Mouse (Mus musculus) liver, embryonic 13.5 days (tissue): ENCODE results near the gene H2afx. TPM values are rescaled to one million over a fixed set of nuclear protein-coding genes. Genes with fewer than 3 reads are reported as not detected.
"Not testable (repeated sequence)": the region's sequence is repeated elsewhere in the genome, so short reads cannot be mapped to it uniquely, and the experiment has no call there.

Source experiments
- ATAC-seq: fragments of 200-750 bp; cut with Nextera tagmentation; 2 replicates; pipeline ENCODE4 v1.8.0; 2017; ENCODE audit warnings: low read depth, mild to moderate bottlenecking, moderate number of reproducible peaks, moderate library complexity
- DNase-seq: peaks from one replicate; pipeline ENCODE4 v3.0.0; 2022
- H3K27ac ChIP-seq: fragments of 300-500 bp; sonication (generic); 2 replicates; pipeline ENCODE4 v1.5.1; 2015; ENCODE audit warnings: moderate library complexity, mild to moderate bottlenecking, inconsistent platforms
- H3K27me3 ChIP-seq: fragments of 300-500 bp; sonication (generic); 2 replicates; pipeline ENCODE4 v1.6.1; 2015; ENCODE audit warnings: mild to moderate bottlenecking, inconsistent platforms
- H3K36me3 ChIP-seq: fragments of 300-500 bp; sonication (generic); 2 replicates; pipeline ENCODE4 v1.6.1; 2015; ENCODE audit warnings: mild to moderate bottlenecking, inconsistent platforms
- H3K4me1 ChIP-seq: fragments of 300-500 bp; sonication (generic); replicated peaks from 2 replicates; pipeline ENCODE4 v1.6.1; 2015; ENCODE audit warnings: inconsistent platforms
- H3K4me2 ChIP-seq: fragments of 300-500 bp; sonication (generic); 2 replicates; pipeline ENCODE4 v1.6.1; 2015; ENCODE audit warnings: inconsistent platforms, mild to moderate bottlenecking, moderate library complexity
- H3K4me3 ChIP-seq: fragments of 300-500 bp; sonication (generic); replicated peaks from 2 replicates; pipeline ENCODE4 v1.5.1; 2015; ENCODE audit warnings: mild to moderate bottlenecking, inconsistent platforms
- H3K9ac ChIP-seq: fragments of 300-500 bp; sonication (generic); 2 replicates; pipeline ENCODE4 v1.6.1; 2015; ENCODE audit warnings: mild to moderate bottlenecking, inconsistent platforms
- H3K9me3 ChIP-seq: fragments of 300-500 bp; sonication (generic); replicated peaks from 2 replicates; pipeline ENCODE4 v1.6.1; 2016; ENCODE audit warnings: inconsistent platforms
- WGBS: fragments of 180-500 bp; shearing (Covaris S2); methylation state at CpG from one replicate; pipeline ENCODE4 v1.1.7; 2015; ENCODE audit not compliant: insufficient replicate concordance; 5-methylcytosine and 5-hydroxymethylcytosine counted together
- polyA plus RNA-seq: library from polyadenylated mRNA; unstranded; fragments of >200 nt; fragmentation: Nextera tagmentation; extraction: Ambion mirVana; gene quantifications from 2 replicates; pipeline ENCODE4 v1.2.1, GENCODE M21; 2015

H2afx gene
- polyA plus RNA-seq, 1 experiment from 2014 or later, result 210 TPM

DNA sequence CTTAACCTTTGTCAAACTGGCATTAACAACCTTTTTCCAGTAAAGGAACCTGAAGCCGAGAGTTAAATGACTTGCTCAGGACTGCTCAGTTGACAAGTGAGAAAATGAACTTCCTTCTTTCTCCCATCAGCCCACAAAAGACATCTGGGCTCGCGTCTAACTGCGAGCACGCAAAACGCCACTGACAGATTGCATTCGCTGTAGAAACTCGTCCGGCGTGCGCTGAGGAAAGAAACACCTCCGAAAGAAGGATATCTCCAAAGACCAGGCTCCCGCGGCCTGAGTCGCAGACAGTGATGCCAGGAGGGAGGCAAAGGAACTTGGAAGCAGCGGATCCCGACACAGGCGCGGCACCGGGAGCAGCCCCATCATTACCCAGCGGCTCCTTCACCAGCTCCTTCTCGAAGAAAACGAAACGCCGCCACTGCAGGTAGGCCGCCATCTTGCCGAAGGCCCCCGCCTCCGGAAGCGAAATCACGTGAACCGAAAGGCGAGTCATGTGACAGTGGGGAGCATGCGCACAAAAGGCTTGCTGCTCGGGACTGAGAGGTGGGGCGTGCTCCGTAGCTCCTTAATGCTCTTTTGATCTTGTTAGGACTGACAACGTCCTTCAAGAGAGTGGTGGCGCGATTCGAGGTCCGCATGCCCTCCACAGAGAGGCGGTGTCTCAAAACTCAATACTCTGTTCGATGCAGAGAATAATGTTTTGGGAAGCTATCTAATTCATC lies 26.9 kb downstream of the H2afx start, which contains the start of gene Vps11:
Gene Vps11 (minus strand): TSS at position 481 of the 728 bp plus-strand sequence.
- no peaks in the 10 kb centered on the region for H3K27me3 ChIP-seq
- H3K36me3 ChIP-seq, result peaks cover 31% of the 10 kb centered on the region
- peak within 1 kb of the TSS; percentile 89 for H3K9ac ChIP-seq
- under 1% methylated on average over 44 of the region's 44 CpGs for WGBS
- peak within 1 kb of the TSS; percentile 84 for H3K4me2 ChIP-seq
- no peaks in the 10 kb centered on the region for H3K9me3 ChIP-seq
- H3K4me1 ChIP-seq, result peaks cover 22% of the 10 kb centered on the region
- DNase-seq (peak; percentile 92), ATAC-seq (peak; percentile 91)
- peak within 1 kb of the TSS; percentile 87 for H3K4me3 ChIP-seq
- H3K27ac ChIP-seq, result peak within 1 kb of the TSS; percentile 85

DNA sequence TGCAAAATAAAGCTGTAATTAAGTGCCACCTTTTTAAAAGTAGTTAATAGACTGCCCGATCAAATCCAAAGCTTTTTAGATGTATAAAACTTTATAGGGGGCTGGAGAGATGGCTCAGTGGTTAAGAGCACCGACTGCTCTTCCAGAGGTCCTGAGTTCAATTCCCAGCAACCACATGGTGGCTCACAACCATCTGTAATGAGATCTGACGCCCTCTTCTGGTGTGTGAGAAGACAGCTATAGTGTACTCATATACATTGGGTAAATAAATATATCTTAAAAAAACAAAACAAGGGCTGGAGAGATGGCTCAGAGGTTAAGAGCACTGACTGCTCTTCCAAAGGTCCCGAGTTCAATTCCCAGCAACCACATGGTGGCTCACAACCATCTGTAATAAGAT lies 27.4 kb downstream of the H2afx start:
- peak overlapping the region; percentile 84 for H3K4me2 ChIP-seq
- peaks cover 18% of the 10 kb centered on the region for H3K4me1 ChIP-seq
- H3K27me3 ChIP-seq, H3K9me3 ChIP-seq, DNase-seq, ATAC-seq: not testable (repeated sequence)
- peak overlapping the region; percentile 89 for H3K9ac ChIP-seq
- H3K27ac ChIP-seq, result peak overlapping the region; percentile 85
- H3K4me3 ChIP-seq, result peak overlapping the region; percentile 87
- WGBS, result 37% methylated on average over 4 of the region's 4 CpGs
- peaks cover 25% of the 10 kb centered on the region for H3K36me3 ChIP-seq

DNA sequence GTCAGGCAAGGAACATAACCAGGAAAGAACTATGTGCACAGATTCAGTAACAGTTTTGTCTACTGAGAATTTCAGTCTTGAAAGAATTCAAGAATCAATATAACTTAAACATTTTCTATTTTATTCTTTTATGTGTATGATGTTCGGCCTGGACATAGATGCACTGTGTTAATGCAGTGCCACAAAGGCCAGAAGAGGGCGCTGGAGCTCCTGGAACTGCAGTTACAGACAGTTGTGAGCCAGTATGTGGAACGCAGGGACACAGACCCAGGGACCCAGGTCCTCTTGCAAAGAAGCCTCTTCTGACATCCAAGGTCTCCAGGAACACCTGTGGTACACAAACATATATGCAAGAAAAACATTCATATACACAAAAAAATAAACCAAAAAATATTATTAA lies 30.0 kb downstream of the H2afx start:
- DNase-seq (no peak), ATAC-seq (no peak)
- WGBS, result 62% methylated on average over 3 of the region's 3 CpGs
- no peak overlapping the region for H3K9ac ChIP-seq
- no peak overlapping the region for H3K27ac ChIP-seq
- no peaks in the 10 kb centered on the region for H3K9me3 ChIP-seq
- H3K4me3 ChIP-seq, result no peak overlapping the region
- no peak overlapping the region for H3K4me2 ChIP-seq
- peaks cover 5% of the 10 kb centered on the region for H3K36me3 ChIP-seq
- H3K27me3 ChIP-seq, result no peaks in the 10 kb centered on the region
- peaks cover 12% of the 10 kb centered on the region for H3K4me1 ChIP-seq

DNA sequence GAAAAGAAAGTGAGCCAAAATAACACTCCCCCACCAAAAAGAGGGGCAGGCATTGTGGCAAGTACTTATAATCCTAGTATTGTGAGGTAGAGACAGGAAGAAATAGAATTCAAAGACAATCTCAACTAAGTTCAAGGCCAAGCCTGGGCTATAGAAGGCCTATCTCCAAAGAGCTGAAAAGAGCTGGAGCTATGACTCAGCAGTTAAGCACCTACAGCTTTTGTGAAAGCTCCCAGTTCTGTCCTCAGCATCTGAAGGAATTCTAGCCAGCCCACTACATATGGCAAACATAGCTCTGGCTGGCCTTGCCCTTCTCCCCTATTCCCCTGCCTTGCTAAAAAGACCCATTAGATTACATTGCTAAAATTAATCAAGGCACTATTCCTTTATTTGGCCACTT lies 38.9 kb downstream of the H2afx start:
- DNase-seq (no peak), ATAC-seq (no peak)
- Histone ChIP-seq H3K36me3 (no peaks in the 10 kb centered on the region), H3K4me2 (no peak overlapping the region), H3K9me3 (no peaks in the 10 kb centered on the region), H3K27ac (peak overlapping the region; percentile 21), H3K4me3 (no peak overlapping the region), H3K27me3 (no peaks in the 10 kb centered on the region), H3K4me1 (peaks cover 18% of the 10 kb centered on the region), H3K9ac (peak overlapping the region; percentile 28; the same call in 1 of the 2 replicates)

DNA sequence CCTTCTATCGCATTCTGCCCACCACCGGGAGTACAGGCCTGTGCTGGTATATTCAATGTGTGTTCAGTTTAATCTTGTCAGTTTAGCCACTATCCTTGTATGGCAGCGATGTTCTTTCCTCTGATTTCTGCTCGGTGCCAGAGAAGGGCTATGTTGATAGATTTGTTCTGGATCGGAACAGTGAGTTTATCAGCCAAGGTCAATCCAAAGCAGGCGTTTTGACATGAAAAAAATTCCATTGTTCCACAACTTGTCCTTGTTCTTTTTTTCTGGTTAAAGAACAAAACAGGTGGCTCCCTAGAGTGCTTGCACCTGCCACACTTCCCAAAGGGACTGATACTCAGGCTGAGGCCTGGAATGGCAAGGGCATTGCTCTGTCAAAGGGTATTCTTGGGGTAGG lies 41.6 kb downstream of the H2afx start:
- DNase-seq, result no peak
- H3K36me3 ChIP-seq, result peaks cover 7% of the 10 kb centered on the region
- no peak for ATAC-seq
- peaks cover 35% of the 10 kb centered on the region for H3K4me1 ChIP-seq
- H3K9ac ChIP-seq, result no peak overlapping the region
- no peak overlapping the region for H3K27ac ChIP-seq
- no peak overlapping the region for H3K4me2 ChIP-seq
- WGBS, result 86% methylated on average over 6 of the region's 6 CpGs
- H3K9me3 ChIP-seq, result no peaks in the 10 kb centered on the region
- H3K4me3 ChIP-seq, result no peak overlapping the region
- no peaks in the 10 kb centered on the region for H3K27me3 ChIP-seq

DNA sequence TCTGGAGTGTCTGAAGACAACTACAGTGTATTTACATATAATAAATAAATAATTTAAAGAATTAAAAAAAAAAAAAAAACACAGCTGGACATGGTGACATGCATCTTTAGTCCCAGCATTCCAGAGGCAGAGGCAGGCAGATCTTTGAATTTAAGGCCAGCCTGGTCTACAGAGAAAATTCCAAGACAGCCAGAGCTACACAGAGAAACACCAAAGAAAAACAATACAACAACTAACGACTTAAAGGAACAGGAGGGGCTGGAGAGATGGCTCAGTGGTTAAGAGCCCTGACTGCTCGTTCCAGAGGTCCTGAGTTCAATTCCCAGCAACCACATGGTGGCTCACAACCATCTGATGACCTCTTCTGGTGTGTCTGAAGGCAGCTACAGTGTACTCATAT lies 42.8 kb downstream of the H2afx start:
- WGBS, result 56% methylated on average over 2 of the region's 2 CpGs
- not testable (repeated sequence) for H3K9ac ChIP-seq, H3K9me3 ChIP-seq, H3K4me3 ChIP-seq, DNase-seq, ATAC-seq, H3K27me3 ChIP-seq
- Histone ChIP-seq H3K4me1 (peaks cover 38% of the 10 kb centered on the region), H3K4me2 (peak overlapping the region; percentile 97), H3K27ac (0 out of 2 replicates have a peak overlapping the region, but pooled peaks have one; percentile 85), H3K36me3 (peaks cover 19% of the 10 kb centered on the region)

DNA sequence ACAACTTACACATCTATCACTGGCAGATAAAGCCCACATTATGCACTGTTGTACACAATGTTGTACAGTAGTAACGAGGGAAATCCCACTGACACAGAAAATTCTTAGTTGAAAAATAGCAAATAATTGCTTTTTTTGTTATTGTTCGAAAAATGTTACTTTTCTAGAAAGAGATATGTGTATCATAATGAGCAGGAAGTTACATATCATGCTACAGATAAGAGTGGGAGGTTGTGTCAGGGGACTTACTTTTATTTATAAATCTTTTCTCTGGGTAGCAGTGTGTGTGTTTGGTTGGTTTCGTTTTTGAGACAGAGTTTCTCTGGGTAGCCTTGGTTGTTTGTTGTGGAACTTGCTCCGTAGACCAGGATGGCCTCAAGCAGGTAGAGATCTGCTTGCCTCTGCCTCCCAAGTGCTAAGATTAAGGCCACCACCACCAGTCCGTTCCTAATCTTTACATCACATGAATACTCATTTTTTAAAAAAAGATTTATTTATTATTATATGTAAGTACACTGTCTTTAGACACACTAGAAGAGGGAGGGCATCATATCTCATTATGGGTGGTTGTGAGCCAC lies 43.7 kb downstream of the H2afx start:
- Histone ChIP-seq H3K27me3 (no peaks in the 10 kb centered on the region), H3K4me1 (peaks cover 36% of the 10 kb centered on the region), H3K4me2 (peak overlapping the region; percentile 97), H3K27ac (peak overlapping the region; percentile 85), H3K9ac (peak overlapping the region; percentile 78), H3K4me3 (peak overlapping the region; percentile 83), H3K36me3 (peaks cover 28% of the 10 kb centered on the region), H3K9me3 (no peaks in the 10 kb centered on the region)
- DNase-seq (no peak), ATAC-seq (no peak)
- 36% methylated on average over 5 of the region's 5 CpGs for WGBS

DNA sequence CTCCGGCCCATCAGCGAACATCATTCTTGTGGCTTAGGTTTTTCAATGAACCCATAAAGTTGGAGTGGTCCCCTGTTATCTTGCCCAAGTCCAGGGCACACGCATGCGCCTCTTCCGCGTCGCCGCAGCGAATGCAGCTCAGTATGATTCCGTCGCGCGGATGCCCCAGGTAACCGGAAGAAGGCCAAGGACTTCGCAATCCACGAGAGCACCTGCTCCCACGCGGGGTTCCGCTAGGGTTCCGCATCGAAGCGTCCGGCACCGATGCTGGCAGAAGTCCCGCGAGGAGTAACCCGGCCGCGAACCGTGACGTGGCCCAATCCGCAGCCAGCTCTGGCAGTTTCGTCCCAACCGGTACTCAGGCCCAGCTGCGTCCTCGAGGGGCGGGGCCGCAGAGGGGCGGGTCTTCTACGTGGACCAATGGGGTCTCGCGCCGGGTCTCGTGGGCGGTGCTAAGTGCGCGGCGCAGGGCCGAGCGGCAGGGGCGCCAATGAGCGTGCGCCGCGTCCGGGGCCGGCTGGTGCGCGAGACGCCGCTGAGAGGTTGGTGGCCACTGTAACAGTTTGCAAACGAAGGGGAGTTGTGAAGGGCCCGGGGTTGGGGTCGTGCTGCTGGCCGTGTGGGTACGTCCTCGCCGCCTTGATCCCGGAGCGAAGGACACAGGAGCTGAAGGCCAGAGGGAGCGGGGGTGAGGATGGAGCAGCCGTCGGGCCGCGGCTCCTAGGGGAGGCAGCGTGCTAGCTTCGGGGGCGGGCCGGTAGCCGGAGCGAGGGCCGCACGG lies 44.8 kb downstream of the H2afx start, which contains the start of gene Hyou1:
Gene Hyou1 (plus strand): TSS at position 437 of the 781 bp plus-strand sequence.
- H3K36me3 ChIP-seq, result peaks cover 38% of the 10 kb centered on the region
- H3K4me3 ChIP-seq, result peak within 1 kb of the TSS; percentile 83
- WGBS, result under 1% methylated on average over 83 of the region's 83 CpGs
- peak within 1 kb of the TSS; percentile 89 for H3K9ac ChIP-seq
- peak within 1 kb of the TSS; percentile 97 for H3K4me2 ChIP-seq
- peaks cover 29% of the 10 kb centered on the region for H3K4me1 ChIP-seq
- H3K27me3 ChIP-seq, result no peaks in the 10 kb centered on the region
- H3K9me3 ChIP-seq, result no peaks in the 10 kb centered on the region
- DNase-seq (peak; percentile 99), ATAC-seq (peak; percentile 94)
- peak within 1 kb of the TSS; percentile 85 for H3K27ac ChIP-seq

DNA sequence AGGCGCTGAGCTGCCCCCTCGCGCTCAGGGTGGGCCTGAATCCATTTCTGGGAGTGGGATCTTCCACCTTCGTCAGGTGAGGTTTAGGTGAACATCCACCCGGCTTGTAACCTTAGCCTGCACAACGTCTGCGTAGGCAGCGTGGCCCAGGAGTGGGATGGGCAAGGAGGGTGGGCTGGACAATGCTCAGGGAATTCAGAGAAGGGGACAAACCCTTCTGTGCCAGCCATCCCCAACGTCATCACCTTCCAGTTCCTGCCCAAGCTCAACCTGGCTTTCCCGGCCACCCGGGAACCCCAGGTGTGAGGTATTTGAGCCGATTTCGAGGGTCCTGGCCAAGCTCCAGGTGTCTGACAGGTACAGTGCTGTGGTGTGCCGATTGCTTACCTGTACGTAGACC lies 45.4 kb downstream of the H2afx start:
- 6% methylated on average over 15 of the region's 15 CpGs for WGBS
- peak overlapping the region; percentile 89 for H3K9ac ChIP-seq
- H3K36me3 ChIP-seq, result peaks cover 44% of the 10 kb centered on the region
- H3K4me1 ChIP-seq, result peaks cover 29% of the 10 kb centered on the region
- H3K4me3 ChIP-seq, result peak overlapping the region; percentile 83
- ATAC-seq, result 0 out of 2 replicates have a peak, but pooled peaks have one; percentile 2
- no peak for DNase-seq
- H3K27ac ChIP-seq, result peak overlapping the region; percentile 73
- H3K27me3 ChIP-seq, result no peaks in the 10 kb centered on the region
- no peaks in the 10 kb centered on the region for H3K9me3 ChIP-seq
- peak overlapping the region; percentile 97 for H3K4me2 ChIP-seq

DNA sequence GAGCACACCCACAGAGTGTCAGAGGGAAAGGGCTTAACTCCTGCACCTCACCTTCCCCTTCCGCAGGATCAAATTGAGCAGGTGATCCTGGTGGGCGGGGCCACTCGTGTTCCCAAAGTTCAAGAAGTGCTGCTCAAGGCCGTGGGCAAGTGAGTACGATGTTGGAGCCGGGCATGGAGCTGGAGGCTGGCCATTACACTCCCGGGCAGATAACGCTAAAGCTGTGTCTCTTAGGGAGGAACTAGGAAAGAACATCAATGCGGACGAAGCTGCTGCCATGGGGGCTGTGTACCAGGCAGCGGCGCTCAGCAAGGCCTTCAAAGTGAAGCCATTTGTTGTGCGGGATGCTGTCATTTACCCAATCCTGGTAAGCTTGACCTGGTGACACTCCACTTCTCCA lies 50.1 kb downstream of the H2afx start:
- ATAC-seq (no peak), DNase-seq (no peak)
- no peak overlapping the region for H3K4me3 ChIP-seq
- H3K4me2 ChIP-seq, result no peak overlapping the region
- WGBS, result 82% methylated on average over 13 of the region's 13 CpGs
- no peak overlapping the region for H3K9ac ChIP-seq
- H3K9me3 ChIP-seq, result no peaks in the 10 kb centered on the region
- no peak overlapping the region for H3K27ac ChIP-seq
- no peaks in the 10 kb centered on the region for H3K27me3 ChIP-seq
- H3K36me3 ChIP-seq, result peaks cover 91% of the 10 kb centered on the region
- H3K4me1 ChIP-seq, result peaks cover 18% of the 10 kb centered on the region
